Mouse (Mus musculus) natural killer cell, adult 2 months (primary cell): ENCODE results near the gene Mfsd7a.
A peak's percentile ranks its signal among the peaks of the same experiment; 100 is the strongest.

ENCODE experiments used
- DNase-seq, 2 experiments: peaks; one replicate each; pipeline ENCODE4 v3.0.0; 2022; ENCODE audit warnings: low spot score in 2 of 2

Gene Mfsd7a

GRCm38 (mm10) chr5:108433804-108434587 lies 14.7 kb downstream of the Mfsd7a start, which contains the start of gene Atp5k:
Atp5k (minus strand) TSS chr5:108434448.
- DNase-seq: peak; percentile 92 to 95

- DNase-seq: no peak
These were observed 17.5 kb downstream of the Mfsd7a start for GRCm38 (mm10) chr5:108431196-108431595.

DNA sequence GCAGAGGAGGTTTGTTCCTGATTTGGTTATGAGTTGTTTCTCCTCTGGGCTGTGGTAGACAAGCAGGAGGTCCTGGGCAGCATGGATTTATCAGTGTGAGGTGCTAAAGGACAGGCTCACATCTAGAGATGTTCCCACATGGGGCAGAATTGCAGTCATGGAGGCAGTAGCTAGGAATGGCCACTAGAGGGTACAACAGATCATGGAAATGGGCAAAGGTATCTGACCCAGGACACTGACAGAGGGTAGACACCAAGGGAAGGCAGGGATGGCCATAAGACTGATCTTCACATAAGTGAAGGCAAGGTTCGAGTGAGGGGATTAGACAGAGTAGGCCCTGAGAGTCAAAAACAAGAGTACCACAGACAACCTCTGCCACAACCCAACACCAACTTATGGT lies 21.5 kb downstream of the Mfsd7a start:
- DNase-seq: peak in 1 of 2 experiments; percentile 25

DNA sequence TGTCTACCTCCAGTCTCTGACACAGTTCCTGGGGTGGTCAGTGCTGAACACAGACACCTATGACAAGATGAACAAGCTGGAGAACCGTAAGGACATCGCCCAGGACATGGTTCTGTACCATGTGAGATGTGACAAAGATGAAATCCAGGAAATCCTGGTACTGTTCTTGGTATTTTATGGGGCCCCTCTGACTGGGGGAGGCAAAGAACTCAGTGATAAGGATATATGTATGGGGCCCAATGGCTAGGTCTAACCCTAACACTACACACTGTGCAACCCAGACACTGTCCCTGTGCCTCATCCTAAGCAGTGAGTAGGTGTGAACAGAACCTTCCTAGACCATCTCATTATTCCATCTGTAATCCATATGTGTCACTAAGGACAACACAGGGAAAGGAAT lies 25.3 kb downstream of the Mfsd7a start:
- no peak for DNase-seq

GRCm38 (mm10) chr5:108422741-108423140 lies 25.9 kb downstream of the Mfsd7a start:
- DNase-seq: no peak

DNA sequence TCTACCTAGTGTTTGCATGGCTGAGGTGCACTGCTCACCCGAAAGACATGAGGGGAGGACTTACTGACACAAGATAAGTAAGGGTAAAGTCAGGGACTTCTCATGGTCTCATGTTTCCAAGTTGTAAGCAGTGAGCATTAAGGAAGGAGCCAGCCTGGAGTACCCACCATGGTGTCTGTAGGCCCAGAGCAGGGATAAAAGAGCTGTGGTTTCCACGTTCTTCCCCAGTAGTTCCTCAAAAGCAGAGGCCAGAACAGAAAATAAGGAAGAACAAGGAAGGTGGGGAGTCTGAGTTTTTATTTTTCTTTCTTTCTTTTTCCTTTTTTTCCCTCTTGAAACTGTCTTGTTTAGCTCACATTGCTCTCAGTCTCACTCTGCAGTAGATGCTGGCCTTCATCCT lies 34.0 kb downstream of the Mfsd7a start:
- no peak for DNase-seq

DNA sequence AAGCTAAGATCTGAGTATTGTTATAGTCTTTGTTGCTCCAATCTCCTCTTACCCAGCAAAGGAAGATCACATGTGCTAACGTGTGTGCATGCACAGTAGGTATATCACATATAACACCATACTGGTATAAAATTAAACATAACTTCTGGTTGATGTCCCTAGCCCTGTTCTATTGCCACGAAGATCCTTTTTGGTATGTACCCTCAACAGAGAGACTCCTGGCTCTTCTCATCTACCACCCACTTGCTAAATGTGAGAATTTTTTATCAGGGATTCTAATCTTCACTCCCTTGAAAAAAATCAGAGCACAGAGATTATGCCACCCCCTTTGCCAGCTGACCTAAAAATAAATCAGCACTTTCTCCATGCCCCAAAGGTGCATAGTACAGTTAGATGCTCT lies 41.7 kb downstream of the Mfsd7a start:
- DNase-seq: no peak

- peak in 1 of 2 experiments; percentile 5 for DNase-seq
These were observed 43.2 kb downstream of the Mfsd7a start for GRCm38 (mm10) chr5:108405460-108405859.

DNA sequence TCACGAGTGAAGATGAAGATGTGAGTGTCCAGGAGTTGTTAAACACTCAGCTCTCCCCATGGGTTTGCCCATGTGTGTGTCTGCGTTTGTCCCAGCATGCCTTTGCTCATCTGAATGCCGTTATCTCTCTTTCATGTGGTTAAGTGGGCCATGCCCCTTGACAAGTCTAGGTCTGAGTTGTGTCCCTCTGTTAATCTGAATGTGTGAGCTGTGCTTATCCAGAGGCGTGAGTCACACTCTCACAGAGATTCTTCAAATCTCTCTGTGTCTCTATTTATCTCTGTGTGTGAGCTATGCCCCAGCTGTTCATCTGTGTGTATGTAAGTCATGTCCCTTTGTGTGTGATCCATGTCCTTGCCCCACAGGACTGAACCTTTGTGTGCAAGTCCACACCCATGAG lies 45.2 kb downstream of the Mfsd7a start:
- no peak for DNase-seq
